Mouse (Mus musculus): ENCODE results near the gene Cfap97d1. TPM values are rescaled to one million over a fixed set of nuclear protein-coding genes. Genes with fewer than 3 reads are reported as not detected.
A peak's percentile ranks its signal among the peaks of the same experiment; 100 is the strongest.

Cfap97d1 gene
- total and polyA plus RNA-seq, 3 experiments, result not detected

- Histone ChIP-seq H3K4me1 (ENCODE audit: insufficient read depth, low read depth, low read length) (no peaks in the 10 kb centered on the region), H3K27me3 (ENCODE audit: insufficient read depth, low read length) (peaks cover 10% of the 10 kb centered on the region), H3K9me3 (replicated peaks) (no peaks in the 10 kb centered on the region), H3K4me3 (ENCODE audit: low read depth, low read length) (no peak overlapping the region), H3K36me3 (replicated peaks) (no peaks in the 10 kb centered on the region)
- DNase-seq (ENCODE audit: low spot score) (peak; percentile 32), ATAC-seq (ENCODE audit: extremely low read depth, insufficient number of reproducible peaks, low FRiP score, poor library complexity, severe bottlenecking) (no peak)
- TF ChIP-seq GATA1 (IDR thresholded peaks at IDR 0.05; ENCODE audit: borderline replicate concordance, low read length) (no peak), CTCF (IDR thresholded peaks at IDR 0.05; ENCODE audit: low read depth, low read length) (peak; percentile 76)
These were observed 12.7 kb upstream of the Cfap97d1 start for GRCm38 (mm10) chr11:101971410-101971809.

DNA sequence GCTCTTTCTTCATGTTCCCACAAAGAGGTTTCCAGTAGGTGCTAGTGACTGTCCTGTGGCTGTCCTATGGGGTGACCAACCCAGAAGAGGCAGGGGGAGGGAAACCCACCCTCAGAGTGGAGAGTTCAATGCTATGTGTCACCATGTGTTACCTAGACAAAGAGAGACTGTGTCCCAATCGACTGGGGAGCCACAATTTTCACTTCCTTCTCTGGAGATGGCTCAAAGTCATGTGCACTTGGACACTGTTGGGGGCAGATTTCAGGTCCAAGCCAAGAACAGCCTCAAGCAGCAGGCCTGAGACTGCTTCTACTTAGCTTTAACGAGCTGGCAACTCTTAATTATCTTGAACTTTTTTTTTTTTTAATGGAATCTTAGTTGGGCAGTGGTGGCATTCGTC, 12.0 kb upstream of the Cfap97d1 start:
- no peak for DNase-seq (ENCODE audit: low spot score)
- Histone ChIP-seq H3K4me3 (ENCODE audit: low read depth, low read length) (no peak overlapping the region), H3K4me1 (ENCODE audit: insufficient read depth, low read depth, low read length) (no peaks in the 10 kb centered on the region), H3K27me3 (ENCODE audit: insufficient read depth, low read length) (peaks cover 6% of the 10 kb centered on the region), H3K9me3 (replicated peaks) (no peaks in the 10 kb centered on the region), H3K36me3 (replicated peaks) (no peaks in the 10 kb centered on the region)
- TF ChIP-seq POLR2AphosphoS5 (IDR thresholded peaks at IDR 0.05; ENCODE audit: insufficient replicate concordance, low read depth, low read length) (no peak), TAL1 (conservative IDR thresholded peaks at IDR 0.05; ENCODE audit: low read depth, low read length) (no peak), CTCF (IDR thresholded peaks at IDR 0.05; ENCODE audit: low read depth, low read length) (no peak), GATA1 (IDR thresholded peaks at IDR 0.05; ENCODE audit: borderline replicate concordance, low read length) (no peak), GATA2 (IDR thresholded peaks at IDR 0.05; ENCODE audit: borderline replicate concordance, low read depth, low read length) (no peak)
- no peak for ATAC-seq (ENCODE audit: extremely low read depth, insufficient number of reproducible peaks, low FRiP score, poor library complexity, severe bottlenecking)

GRCm38 (mm10) chr11:101972651-101973050, 11.4 kb upstream of the Cfap97d1 start:
- no peak for ATAC-seq (ENCODE audit: extremely low read depth, insufficient number of reproducible peaks, low FRiP score, poor library complexity, severe bottlenecking)
- H3K4me3 ChIP-seq (ENCODE audit: low read depth, low read length), result no peak overlapping the region
- no peak for DNase-seq (ENCODE audit: low spot score)
- TF ChIP-seq TAL1 (conservative IDR thresholded peaks at IDR 0.05; ENCODE audit: low read depth, low read length), result no peak
- TF ChIP-seq POLR2AphosphoS5 (IDR thresholded peaks at IDR 0.05; ENCODE audit: insufficient replicate concordance, low read depth, low read length), result no peak
- peaks cover 6% of the 10 kb centered on the region for H3K27me3 ChIP-seq (ENCODE audit: insufficient read depth, low read length)
- H3K36me3 ChIP-seq (replicated peaks), result no peaks in the 10 kb centered on the region
- no peaks in the 10 kb centered on the region for H3K4me1 ChIP-seq (ENCODE audit: insufficient read depth, low read depth, low read length)
- H3K9me3 ChIP-seq (replicated peaks), result no peaks in the 10 kb centered on the region

- no peak overlapping the region for H3K4me3 ChIP-seq (ENCODE audit: low read depth, low read length)
- no peak for TF ChIP-seq CTCF (IDR thresholded peaks at IDR 0.05; ENCODE audit: low read depth, low read length)
- no peak for TF ChIP-seq POLR2AphosphoS5 (IDR thresholded peaks at IDR 0.05; ENCODE audit: insufficient replicate concordance, low read depth, low read length)
- TF ChIP-seq GATA1 (IDR thresholded peaks at IDR 0.05; ENCODE audit: borderline replicate concordance, low read length), result no peak
- TF ChIP-seq TAL1 (conservative IDR thresholded peaks at IDR 0.05; ENCODE audit: low read depth, low read length), result no peak
- TF ChIP-seq GATA2 (IDR thresholded peaks at IDR 0.05; ENCODE audit: borderline replicate concordance, low read depth, low read length), result no peak
- H3K36me3 ChIP-seq (replicated peaks), result no peaks in the 10 kb centered on the region
- H3K27me3 ChIP-seq (ENCODE audit: insufficient read depth, low read length), result no peaks in the 10 kb centered on the region; the same call in 1 of the 2 replicates
- DNase-seq (ENCODE audit: low spot score), result no peak
- no peaks in the 10 kb centered on the region for H3K4me1 ChIP-seq (ENCODE audit: insufficient read depth, low read depth, low read length)
- no peak for ATAC-seq (ENCODE audit: extremely low read depth, insufficient number of reproducible peaks, low FRiP score, poor library complexity, severe bottlenecking)
- H3K9me3 ChIP-seq (replicated peaks), result no peaks in the 10 kb centered on the region
These were observed 10.6 kb upstream of the Cfap97d1 start for GRCm38 (mm10) chr11:101973496-101973895.

GRCm38 (mm10) chr11:101974181-101974580, 9.9 kb upstream of the Cfap97d1 start:
- Histone ChIP-seq H3K4me3 (ENCODE audit: low read depth, low read length) (no peak overlapping the region), H3K4me1 (ENCODE audit: insufficient read depth, low read depth, low read length) (no peaks in the 10 kb centered on the region), H3K36me3 (replicated peaks) (no peaks in the 10 kb centered on the region), H3K27me3 (ENCODE audit: insufficient read depth, low read length) (no peaks in the 10 kb centered on the region; the same call in 1 of the 2 replicates), H3K9me3 (replicated peaks) (no peaks in the 10 kb centered on the region)
- ATAC-seq (ENCODE audit: extremely low read depth, insufficient number of reproducible peaks, low FRiP score, poor library complexity, severe bottlenecking), result no peak
- DNase-seq (ENCODE audit: low spot score), result no peak
- no peak for TF ChIP-seq GATA2 (IDR thresholded peaks at IDR 0.05; ENCODE audit: borderline replicate concordance, low read depth, low read length)
- no peak for TF ChIP-seq TAL1 (conservative IDR thresholded peaks at IDR 0.05; ENCODE audit: low read depth, low read length)
- TF ChIP-seq GATA1 (IDR thresholded peaks at IDR 0.05; ENCODE audit: borderline replicate concordance, low read length), result no peak
- TF ChIP-seq CTCF (IDR thresholded peaks at IDR 0.05; ENCODE audit: low read depth, low read length), result no peak
- TF ChIP-seq POLR2AphosphoS5 (IDR thresholded peaks at IDR 0.05; ENCODE audit: insufficient replicate concordance, low read depth, low read length), result no peak

DNA sequence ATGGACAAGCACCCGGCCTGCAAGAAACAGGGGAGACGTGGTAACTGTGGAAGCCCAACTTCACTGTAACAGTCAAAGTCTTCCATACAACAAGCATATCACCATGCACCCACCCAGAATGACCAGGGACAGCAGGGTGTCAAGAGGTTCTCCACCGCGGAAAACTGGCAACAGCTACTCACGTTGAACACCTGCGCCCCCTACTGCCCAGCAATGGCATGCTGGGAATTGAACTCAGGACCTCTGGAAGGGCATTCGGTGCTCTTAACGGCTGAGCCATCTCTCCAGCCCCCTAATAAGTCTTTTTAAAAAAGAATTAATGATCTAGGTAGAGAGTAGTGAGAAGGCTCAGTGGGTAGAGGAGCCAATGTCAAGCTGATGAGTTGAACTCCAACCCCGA, 9.2 kb upstream of the Cfap97d1 start:
- no peaks in the 10 kb centered on the region for H3K36me3 ChIP-seq (replicated peaks)
- H3K4me1 ChIP-seq (ENCODE audit: insufficient read depth, low read depth, low read length), result no peaks in the 10 kb centered on the region
- H3K27me3 ChIP-seq (ENCODE audit: insufficient read depth, low read length), result no peaks in the 10 kb centered on the region; the same call in 1 of the 2 replicates
- no peak for DNase-seq (ENCODE audit: low spot score)
- H3K9me3 ChIP-seq (replicated peaks), result no peaks in the 10 kb centered on the region
- no peak for ATAC-seq (ENCODE audit: extremely low read depth, insufficient number of reproducible peaks, low FRiP score, poor library complexity, severe bottlenecking)
- H3K4me3 ChIP-seq (ENCODE audit: low read depth, low read length), result no peak overlapping the region
- TF ChIP-seq TAL1 (conservative IDR thresholded peaks at IDR 0.05; ENCODE audit: low read depth, low read length), result no peak

GRCm38 (mm10) chr11:101976949-101977348, 7.1 kb upstream of the Cfap97d1 start:
- no peaks in the 10 kb centered on the region for H3K9me3 ChIP-seq (replicated peaks)
- DNase-seq (ENCODE audit: low spot score) (no peak), ATAC-seq (ENCODE audit: extremely low read depth, insufficient number of reproducible peaks, low FRiP score, poor library complexity, severe bottlenecking) (no peak)
- no peak overlapping the region for H3K4me3 ChIP-seq (ENCODE audit: low read depth, low read length)
- no peak for TF ChIP-seq POLR2AphosphoS5 (IDR thresholded peaks at IDR 0.05; ENCODE audit: insufficient replicate concordance, low read depth, low read length)
- no peak for TF ChIP-seq CTCF (IDR thresholded peaks at IDR 0.05; ENCODE audit: low read depth, low read length)
- no peak for TF ChIP-seq TAL1 (conservative IDR thresholded peaks at IDR 0.05; ENCODE audit: low read depth, low read length)
- TF ChIP-seq GATA1 (IDR thresholded peaks at IDR 0.05; ENCODE audit: borderline replicate concordance, low read length), result no peak
- TF ChIP-seq GATA2 (IDR thresholded peaks at IDR 0.05; ENCODE audit: borderline replicate concordance, low read depth, low read length), result no peak
- H3K36me3 ChIP-seq (replicated peaks), result no peaks in the 10 kb centered on the region
- peaks cover 2% of the 10 kb centered on the region; the same call in 1 of the 2 replicates for H3K27me3 ChIP-seq (ENCODE audit: insufficient read depth, low read length)
- H3K4me1 ChIP-seq (ENCODE audit: insufficient read depth, low read depth, low read length), result no peaks in the 10 kb centered on the region
